Mouse (Mus musculus) lung, adult 18-20 months (tissue): ENCODE measurements around the gene Spn.
"Not testable (repeated sequence)": the region's sequence is repeated elsewhere in the genome, so short reads cannot be mapped to it uniquely, and the experiment has no call there.

ENCODE experiments used
- DNase-seq, 2 experiments: peaks; one replicate each; pipeline ENCODE4 v3.0.0; 2022; ENCODE audit warnings: mixed read lengths in 2 of 2

Spn gene

GRCm38 (mm10) chr7:127104560-127105332, 32.9 kb downstream of the Spn start:
- DNase-seq, result peak; percentile 67 to 83

GRCm38 (mm10) chr7:127103960-127104359, 33.7 kb downstream of the Spn start:
- no peak for DNase-seq

DNA sequence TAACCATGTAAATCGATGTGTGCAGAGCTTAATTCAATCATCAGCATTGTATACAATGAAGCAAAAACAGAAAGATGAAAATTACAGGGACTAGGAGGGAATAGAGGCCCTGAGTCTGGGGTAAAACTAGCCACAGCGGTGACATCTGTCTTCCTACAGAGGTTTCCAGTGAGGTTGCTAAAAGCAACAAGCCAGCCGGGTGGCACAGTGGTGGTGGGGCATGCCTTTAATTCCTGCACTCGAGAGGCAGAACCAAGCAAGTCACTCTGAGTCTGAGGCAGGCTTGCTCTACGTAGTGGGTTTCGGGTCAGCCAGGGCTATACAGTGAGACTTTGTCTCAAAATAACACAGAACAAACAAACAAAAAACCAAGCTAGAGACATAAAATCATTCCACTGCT, 35.5 kb downstream of the Spn start:
- no peak for DNase-seq

GRCm38 (mm10) chr7:127101451-127102016, 36.1 kb downstream of the Spn start:
- DNase-seq, result no peak

- DNase-seq, result no peak
Observed at GRCm38 (mm10) chr7:127099528-127099927, 38.1 kb downstream of the Spn start.

DNA sequence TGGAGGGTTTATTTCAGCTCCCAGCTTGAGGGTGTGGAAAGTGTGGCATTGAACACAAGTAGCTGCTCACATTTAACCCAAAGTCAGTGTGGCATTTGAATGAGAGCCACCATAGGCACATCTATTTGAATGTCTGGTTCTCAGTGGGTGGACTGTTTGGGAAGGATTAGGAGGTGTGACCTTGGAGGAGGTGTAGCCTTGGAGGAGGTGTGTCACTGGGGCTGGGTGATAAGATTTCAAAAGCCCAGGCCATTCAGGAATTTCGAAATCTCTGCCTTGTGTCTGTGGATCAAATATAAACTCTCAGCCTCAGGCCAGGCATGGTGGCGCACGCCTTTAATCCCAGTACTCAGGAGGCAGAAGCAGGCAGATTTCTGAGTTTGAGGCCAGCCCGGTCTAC, 38.7 kb downstream of the Spn start:
- DNase-seq, result no peak

- no peak for DNase-seq
Observed at GRCm38 (mm10) chr7:127098521-127098920, 39.1 kb downstream of the Spn start.

GRCm38 (mm10) chr7:127096456-127096855, 41.2 kb downstream of the Spn start:
- DNase-seq, result no peak

GRCm38 (mm10) chr7:127093914-127094313, 43.7 kb downstream of the Spn start:
- no peak for DNase-seq

- peak; percentile 89 for DNase-seq
Observed at GRCm38 (mm10) chr7:127091114-127091896, 46.3 kb downstream of the Spn start, which contains the start of gene AI467606. Gene AI467606, plus strand, starts transcription at chr7:127091359.

DNA sequence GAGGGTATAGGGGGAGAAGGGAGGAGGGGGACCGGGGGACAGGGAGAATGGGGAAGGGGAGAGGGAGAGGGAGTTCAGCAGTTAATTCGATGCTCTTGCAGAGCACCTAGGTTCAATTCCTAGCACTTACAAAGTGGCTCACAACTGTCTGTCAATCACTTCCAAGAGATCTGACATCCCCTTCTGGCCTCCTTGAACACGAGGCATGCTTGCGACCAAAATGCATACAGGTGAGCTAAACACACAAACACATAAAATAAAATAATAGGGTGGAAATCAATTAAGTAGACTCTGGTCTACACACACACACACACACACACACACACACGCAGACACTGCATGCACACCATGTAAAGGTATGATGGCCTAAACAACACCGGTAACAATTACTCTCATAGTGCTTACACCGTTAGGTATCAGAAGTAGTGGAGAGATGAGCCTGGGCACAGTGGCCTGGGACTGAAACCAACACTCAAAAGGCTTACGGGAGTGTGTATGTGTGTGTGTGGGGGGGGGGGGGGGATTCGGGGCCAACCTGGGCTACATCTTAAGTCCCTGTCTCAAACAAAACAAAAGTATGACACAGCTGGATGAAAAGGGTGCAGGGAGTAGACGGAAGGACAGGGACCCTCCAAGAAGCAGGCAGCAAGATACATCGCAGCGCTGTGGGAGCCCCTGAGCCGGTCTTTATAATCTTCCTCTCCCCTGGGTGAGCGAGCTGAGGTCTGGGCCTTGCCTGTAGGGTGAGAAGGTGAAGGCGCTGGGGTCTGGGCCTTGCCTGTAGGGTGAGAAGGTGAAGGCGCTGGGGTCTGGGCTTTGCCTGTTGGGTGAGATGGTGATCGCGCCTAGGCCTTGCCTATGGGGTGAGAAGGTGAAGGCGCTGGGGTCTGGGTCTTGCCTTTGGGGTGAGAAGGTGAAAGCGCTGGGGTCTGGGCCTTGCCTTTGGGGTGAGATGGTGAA, 47.2 kb downstream of the Spn start:
- no peak for DNase-seq

- DNase-seq, result peak; percentile 50 to 61
Observed at GRCm38 (mm10) chr7:127088901-127089845, 48.5 kb downstream of the Spn start.

GRCm38 (mm10) chr7:127088083-127088482, 49.5 kb downstream of the Spn start:
- DNase-seq, result no peak

GRCm38 (mm10) chr7:127087278-127088010, 50.2 kb downstream of the Spn start, which contains the start of gene Zg16:
Gene Zg16, minus strand, starts transcription at chr7:127087328.
- DNase-seq, result not testable (repeated sequence)

DNA sequence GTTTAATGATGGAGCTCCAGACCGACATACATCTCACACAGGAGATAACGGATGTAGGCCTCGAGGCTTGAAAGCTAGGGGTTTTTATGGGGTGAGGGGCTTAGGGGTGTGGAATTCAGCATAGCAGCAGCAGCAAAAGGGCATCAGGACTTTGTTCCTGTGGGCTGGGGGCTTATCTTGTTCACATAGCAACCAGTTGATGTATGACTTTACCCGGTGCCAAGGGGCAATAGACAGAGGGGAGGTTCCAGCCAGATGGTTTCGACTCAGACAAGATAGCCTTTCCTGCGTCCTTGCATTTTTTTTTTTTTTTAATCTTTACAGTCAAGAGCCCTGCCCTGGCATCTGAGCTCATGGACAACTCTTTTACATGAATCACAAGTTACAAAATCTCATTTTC, 51.9 kb downstream of the Spn start:
- not testable (repeated sequence) for DNase-seq

- no peak for DNase-seq
Observed at GRCm38 (mm10) chr7:127084794-127085193, 52.8 kb downstream of the Spn start.

- DNase-seq, result no peak
Observed at GRCm38 (mm10) chr7:127083689-127084088, 53.9 kb downstream of the Spn start.

- no peak for DNase-seq
Observed at GRCm38 (mm10) chr7:127082995-127083394, 54.6 kb downstream of the Spn start.

GRCm38 (mm10) chr7:127082271-127082670, 55.4 kb downstream of the Spn start:
- no peak for DNase-seq
